Mouse (Mus musculus): Measurements from ENCODE around the gene Pou2f3. TPM values are rescaled to one million over a fixed set of nuclear protein-coding genes. Genes with fewer than 3 reads are reported as not detected.

The Pou2f3 gene
- polyA plus RNA-seq, 1 experiment from 2014 or later = not detected

DNA sequence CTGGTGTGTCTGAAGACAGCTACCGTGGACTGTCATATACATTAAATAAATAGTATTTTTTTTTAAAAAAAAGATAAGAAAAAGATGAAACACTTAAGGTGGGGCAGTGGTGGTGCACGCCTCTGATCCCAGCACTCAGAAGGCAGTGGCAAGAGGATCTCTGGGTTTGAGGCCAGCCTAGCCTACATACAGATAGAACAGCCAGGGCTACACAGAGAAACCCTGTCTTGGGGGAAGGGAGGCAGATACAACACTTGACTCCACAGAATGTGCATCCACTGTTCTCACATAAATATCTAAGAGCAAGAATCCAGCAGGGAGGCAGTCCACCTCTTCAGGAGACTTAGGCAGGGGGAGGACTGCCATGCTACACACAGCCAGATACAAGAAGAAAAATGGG, 107.2 kb downstream of the Pou2f3 start:
- 92% methylated on average over 2 of the region's 2 CpGs for WGBS
- no peak for DNase-seq (ENCODE audit: low spot score)
- Histone ChIP-seq H3K36me3 (peaks cover 2% of the 10 kb centered on the region; the same call in 1 of the 2 replicates), H3K4me3 (peak overlapping the region; percentile 80), H3K4me1 (peaks cover 43% of the 10 kb centered on the region), H3K27ac (replicated peaks) (0 out of 2 replicates have a peak overlapping the region, but pooled peaks have one; percentile 23), H3K27me3 (ENCODE audit: low read depth, poor library complexity, severe bottlenecking) (no peaks in the 10 kb centered on the region), H3K9me3 (replicated peaks) (no peaks in the 10 kb centered on the region)

DNA sequence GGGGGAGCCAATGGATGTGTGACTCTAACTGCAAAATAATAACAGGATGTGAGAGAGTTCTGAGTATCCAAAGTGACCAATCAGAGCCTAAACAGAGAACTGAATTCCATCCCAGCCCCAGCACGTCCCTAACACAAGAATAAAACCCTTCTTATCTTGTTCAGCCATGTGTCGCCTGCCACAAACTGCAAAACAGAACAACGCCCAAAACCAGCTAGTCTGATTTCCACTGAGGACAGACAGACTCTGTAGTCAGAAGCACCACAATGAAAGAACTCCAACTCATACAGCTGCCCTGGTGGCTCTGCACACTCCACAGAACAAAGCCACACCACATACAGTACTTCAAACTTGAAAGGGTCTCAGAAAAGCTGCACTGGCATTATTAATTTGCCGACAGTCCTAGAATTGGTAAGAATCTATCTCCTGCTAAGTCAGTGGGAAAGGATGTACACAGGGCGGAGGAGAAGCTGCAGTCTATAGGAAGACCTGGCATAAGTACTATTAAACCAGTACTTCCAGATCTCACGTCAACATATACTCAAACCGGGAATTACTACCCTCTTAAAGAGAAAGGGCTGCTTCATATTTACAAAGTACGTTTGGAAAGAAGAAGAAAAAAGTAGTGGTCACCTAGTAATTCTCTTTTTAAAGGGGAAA, 108.1 kb downstream of the Pou2f3 start:
- Histone ChIP-seq H3K36me3 (peaks cover 2% of the 10 kb centered on the region; the same call in 1 of the 2 replicates), H3K4me1 (peaks cover 43% of the 10 kb centered on the region), H3K4me3 (peak overlapping the region; percentile 20; the same call in 1 of the 2 replicates), H3K27ac (replicated peaks) (no peak overlapping the region), H3K9me3 (replicated peaks) (no peaks in the 10 kb centered on the region), H3K27me3 (ENCODE audit: low read depth, poor library complexity, severe bottlenecking) (no peaks in the 10 kb centered on the region)
- DNase-seq (ENCODE audit: low spot score) = no peak
- 86% methylated on average over 8 of the region's 8 CpGs for WGBS

DNA sequence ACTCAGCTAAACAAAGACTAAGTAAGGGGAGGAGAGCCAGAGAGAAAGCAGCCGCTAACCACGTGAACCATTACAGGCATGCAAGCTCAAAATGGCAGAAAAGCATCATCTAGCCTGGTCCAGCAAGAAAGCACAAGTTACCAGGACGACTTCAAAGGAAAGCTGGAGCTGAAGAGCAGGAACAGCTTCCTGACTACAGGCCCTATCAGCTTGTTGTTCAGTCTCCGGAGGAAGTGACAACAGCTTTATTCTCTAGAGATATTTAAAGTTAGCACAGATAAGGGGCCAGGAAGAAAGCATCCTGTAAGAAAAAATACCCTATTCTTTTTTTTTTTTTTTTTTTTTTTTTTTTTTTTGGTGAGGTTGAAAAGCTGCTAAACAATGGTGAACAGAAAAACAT, 111.2 kb downstream of the Pou2f3 start:
- Histone ChIP-seq H3K27me3 (ENCODE audit: low read depth, poor library complexity, severe bottlenecking) (no peaks in the 10 kb centered on the region), H3K36me3 (peaks cover 6% of the 10 kb centered on the region; the same call in 1 of the 2 replicates), H3K27ac (replicated peaks) (no peak overlapping the region), H3K4me1 (peaks cover 22% of the 10 kb centered on the region), H3K4me3 (no peak overlapping the region), H3K9me3 (replicated peaks) (no peaks in the 10 kb centered on the region)
- 76% methylated on average over 4 of the region's 4 CpGs for WGBS
- no peak for DNase-seq (ENCODE audit: low spot score)

DNA sequence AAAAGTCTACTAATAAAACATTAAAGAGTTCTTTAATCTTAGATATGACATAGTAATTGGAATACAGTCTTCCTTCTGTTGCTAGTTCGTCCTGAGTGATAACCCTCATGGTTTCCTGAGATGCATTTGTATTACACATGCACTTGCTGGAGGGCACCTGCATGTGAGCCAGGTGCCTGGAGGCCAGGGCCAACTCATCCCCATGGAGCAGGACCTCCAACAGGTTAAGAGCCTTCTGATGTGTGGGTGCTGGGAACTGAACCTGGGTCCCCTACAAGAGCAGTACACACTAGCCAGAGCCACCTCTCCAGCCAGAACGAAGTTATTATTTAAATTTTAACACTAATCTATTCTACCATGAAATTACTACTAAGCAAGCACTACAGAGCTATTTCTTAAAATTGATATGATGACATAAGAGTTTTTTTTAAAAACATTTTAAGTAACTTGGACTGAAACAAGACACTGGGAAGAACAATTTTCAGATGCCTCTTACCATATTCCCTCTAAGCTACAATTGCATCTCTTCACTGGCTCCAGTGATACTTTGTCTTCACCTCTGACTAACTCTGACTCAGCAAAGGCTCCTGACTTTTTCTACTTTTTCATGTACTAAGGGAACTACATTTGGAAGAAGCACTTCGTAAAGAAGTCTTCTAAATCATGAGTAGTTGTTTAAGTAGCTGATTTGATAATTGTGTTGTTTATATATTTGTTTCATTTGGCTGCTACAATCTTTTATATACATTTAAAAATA, 112.2 kb downstream of the Pou2f3 start:
- Histone ChIP-seq H3K27ac (replicated peaks) (no peak overlapping the region), H3K27me3 (ENCODE audit: low read depth, poor library complexity, severe bottlenecking) (no peaks in the 10 kb centered on the region), H3K4me1 (peaks cover 12% of the 10 kb centered on the region), H3K4me3 (no peak overlapping the region), H3K36me3 (peaks cover 8% of the 10 kb centered on the region; the same call in 1 of the 2 replicates), H3K9me3 (replicated peaks) (no peaks in the 10 kb centered on the region)
- DNase-seq (ENCODE audit: low spot score) = no peak
- WGBS = 95% methylated on average over 3 of the region's 3 CpGs

DNA sequence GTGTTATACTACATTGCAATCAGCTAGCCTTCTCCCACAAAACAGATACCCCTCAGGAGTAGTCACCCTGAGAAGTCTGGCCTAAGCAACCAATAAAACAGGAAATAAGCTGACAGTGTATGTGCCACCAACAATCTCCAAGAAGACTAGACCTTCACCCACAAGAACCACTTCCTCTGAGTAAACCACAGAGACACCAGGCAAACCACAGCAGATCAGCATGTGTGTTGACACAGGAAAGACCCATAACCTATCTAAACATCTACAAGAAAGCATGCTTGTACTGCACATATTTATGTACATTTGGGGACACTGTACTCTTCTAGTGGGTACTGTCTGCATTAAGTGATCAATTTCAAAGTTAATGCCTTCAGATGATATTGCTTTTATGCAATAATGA, 113.8 kb downstream of the Pou2f3 start:
- H3K4me1 ChIP-seq = no peaks in the 10 kb centered on the region
- no peaks in the 10 kb centered on the region for H3K27me3 ChIP-seq (ENCODE audit: low read depth, poor library complexity, severe bottlenecking)
- H3K9me3 ChIP-seq (replicated peaks) = no peaks in the 10 kb centered on the region
- DNase-seq (ENCODE audit: low spot score) = no peak
- H3K4me3 ChIP-seq = no peak overlapping the region
- H3K27ac ChIP-seq (replicated peaks) = no peak overlapping the region
- 0 out of 2 replicates have a peak, but pooled peaks cover 6% of the 10 kb centered on the region for H3K36me3 ChIP-seq

DNA sequence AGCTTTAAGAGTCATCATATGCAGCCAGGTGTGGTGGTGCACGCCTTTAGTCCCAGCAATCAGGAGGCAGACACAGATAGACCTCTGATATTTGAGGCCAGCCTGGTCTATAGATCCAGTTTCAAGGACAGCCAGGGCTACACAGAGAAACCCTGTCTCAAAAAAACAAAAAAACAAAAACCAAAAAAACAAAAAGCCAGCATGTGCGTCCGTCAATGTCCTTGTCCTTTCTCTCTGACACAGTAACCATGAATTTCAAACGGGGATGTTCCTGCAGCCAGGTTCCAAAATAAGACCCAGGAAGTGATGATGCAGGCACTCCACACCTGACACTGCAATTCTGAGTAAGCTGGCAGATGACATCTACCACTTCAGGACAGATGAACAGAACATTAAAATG, 115.3 kb downstream of the Pou2f3 start:
- Histone ChIP-seq H3K27ac (replicated peaks) (no peak overlapping the region), H3K9me3 (replicated peaks) (no peaks in the 10 kb centered on the region), H3K4me1 (no peaks in the 10 kb centered on the region), H3K36me3 (0 out of 2 replicates have a peak, but pooled peaks cover 6% of the 10 kb centered on the region), H3K27me3 (ENCODE audit: low read depth, poor library complexity, severe bottlenecking) (no peaks in the 10 kb centered on the region), H3K4me3 (no peak overlapping the region)
- DNase-seq (ENCODE audit: low spot score) = no peak
- WGBS = 88% methylated on average over 4 of the region's 4 CpGs

DNA sequence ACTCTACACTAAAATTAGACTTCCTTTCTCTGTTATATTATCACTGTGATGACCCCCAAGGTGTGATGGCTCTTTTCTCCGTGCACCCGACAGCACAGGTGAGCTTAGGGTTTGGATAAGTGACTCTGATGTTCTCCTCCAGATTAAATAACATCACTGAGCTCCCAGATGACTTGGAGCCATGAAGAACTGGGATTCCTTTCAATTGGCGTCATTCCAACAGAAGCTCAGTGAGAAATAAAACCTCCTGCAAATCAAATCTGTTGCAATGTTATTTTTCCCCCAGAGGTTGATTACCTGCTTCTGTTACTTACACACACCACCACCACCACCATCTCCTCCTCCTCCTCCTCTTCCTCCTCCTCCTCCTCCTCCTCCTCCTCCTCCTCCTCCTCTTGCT, 116.4 kb downstream of the Pou2f3 start:
- H3K27ac ChIP-seq (replicated peaks) = no peak overlapping the region
- DNase-seq (ENCODE audit: low spot score) = no peak
- 90% methylated on average over 3 of the region's 3 CpGs for WGBS
- no peaks in the 10 kb centered on the region for H3K9me3 ChIP-seq (replicated peaks)
- H3K36me3 ChIP-seq = 0 out of 2 replicates have a peak, but pooled peaks cover 6% of the 10 kb centered on the region
- no peak overlapping the region for H3K4me3 ChIP-seq
- no peaks in the 10 kb centered on the region for H3K27me3 ChIP-seq (ENCODE audit: low read depth, poor library complexity, severe bottlenecking)
- no peaks in the 10 kb centered on the region for H3K4me1 ChIP-seq

DNA sequence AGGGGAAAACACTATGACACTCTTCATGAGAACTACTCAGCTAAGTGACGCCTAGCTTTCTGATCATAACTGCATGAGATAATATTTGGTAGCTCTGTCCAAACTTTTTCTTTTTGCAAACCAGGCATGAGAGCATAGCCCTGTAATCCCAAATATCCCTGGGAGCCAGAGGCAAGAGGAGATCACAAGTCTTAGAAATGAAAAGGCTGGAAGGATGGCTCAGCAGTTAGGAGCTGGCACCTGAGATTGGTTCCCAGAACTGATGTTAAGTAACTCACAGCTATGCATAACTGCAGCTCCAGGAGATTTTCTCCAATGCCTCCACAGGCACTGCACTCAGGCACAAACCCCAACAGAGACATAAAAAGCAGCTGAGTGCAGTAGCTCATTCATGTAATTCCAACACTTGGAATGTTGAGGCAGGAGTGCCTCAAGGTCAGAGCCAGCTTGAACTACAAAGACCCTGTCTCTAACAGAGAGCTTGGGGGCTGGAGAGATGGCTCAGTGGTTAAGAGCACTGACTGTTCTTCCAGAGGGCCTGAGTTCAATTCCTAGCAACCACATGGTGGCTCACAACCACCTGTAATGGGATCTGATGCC, 124.4 kb downstream of the Pou2f3 start:
- WGBS = 92% methylated on average over 1 of the region's 1 CpGs
- no peaks in the 10 kb centered on the region for H3K27me3 ChIP-seq (ENCODE audit: low read depth, poor library complexity, severe bottlenecking)
- no peak for DNase-seq (ENCODE audit: low spot score)
- H3K4me3 ChIP-seq = no peak overlapping the region
- no peaks in the 10 kb centered on the region for H3K9me3 ChIP-seq (replicated peaks)
- peaks cover 15% of the 10 kb centered on the region for H3K4me1 ChIP-seq
- no peak overlapping the region for H3K27ac ChIP-seq (replicated peaks)
- no peaks in the 10 kb centered on the region for H3K36me3 ChIP-seq

DNA sequence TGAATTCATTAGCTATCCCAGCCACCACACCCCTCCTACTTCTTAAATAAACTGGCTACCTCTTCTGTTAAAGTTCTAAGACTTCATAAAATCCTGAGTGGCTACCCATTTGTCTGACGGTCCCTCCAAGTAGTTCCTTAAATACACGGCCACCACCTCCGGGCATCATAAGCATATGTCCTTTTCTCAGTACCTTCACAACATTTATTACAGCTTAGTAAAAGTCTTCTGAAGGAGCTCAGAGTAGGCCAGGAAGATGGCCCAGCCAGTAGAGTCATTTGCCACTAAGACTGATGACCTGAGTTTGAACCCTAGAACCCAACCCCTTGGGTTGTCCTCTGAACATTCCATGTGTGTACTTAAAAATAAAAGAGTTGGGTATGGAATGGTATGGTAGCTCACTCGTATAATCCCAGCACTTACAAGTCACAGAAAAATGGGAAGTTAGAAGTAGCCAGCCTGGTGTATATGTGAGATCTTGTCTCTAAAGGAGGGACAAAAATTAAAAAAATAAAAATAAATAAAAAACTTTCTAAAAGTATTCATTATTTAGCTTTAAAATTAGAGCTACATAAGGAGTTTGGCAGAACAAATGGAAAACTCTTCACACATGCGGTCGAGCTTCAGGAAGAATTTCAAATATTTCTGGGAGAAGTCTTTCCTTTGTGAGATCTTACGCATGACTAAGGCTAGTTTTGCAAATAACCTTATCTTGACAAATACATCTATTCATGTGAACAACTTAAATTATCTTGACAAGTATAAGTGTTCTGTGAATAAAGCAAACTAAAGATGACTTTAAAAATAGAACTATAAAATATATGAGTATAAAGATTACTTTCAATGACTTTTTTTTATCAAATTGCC, 125.4 kb downstream of the Pou2f3 start:
- H3K4me1 ChIP-seq = peaks cover 15% of the 10 kb centered on the region
- H3K36me3 ChIP-seq = no peaks in the 10 kb centered on the region
- WGBS = 88% methylated on average over 7 of the region's 7 CpGs
- no peak for DNase-seq (ENCODE audit: low spot score)
- H3K4me3 ChIP-seq = no peak overlapping the region
- no peaks in the 10 kb centered on the region for H3K27me3 ChIP-seq (ENCODE audit: low read depth, poor library complexity, severe bottlenecking)
- H3K27ac ChIP-seq (replicated peaks) = no peak overlapping the region
- no peaks in the 10 kb centered on the region for H3K9me3 ChIP-seq (replicated peaks)

DNA sequence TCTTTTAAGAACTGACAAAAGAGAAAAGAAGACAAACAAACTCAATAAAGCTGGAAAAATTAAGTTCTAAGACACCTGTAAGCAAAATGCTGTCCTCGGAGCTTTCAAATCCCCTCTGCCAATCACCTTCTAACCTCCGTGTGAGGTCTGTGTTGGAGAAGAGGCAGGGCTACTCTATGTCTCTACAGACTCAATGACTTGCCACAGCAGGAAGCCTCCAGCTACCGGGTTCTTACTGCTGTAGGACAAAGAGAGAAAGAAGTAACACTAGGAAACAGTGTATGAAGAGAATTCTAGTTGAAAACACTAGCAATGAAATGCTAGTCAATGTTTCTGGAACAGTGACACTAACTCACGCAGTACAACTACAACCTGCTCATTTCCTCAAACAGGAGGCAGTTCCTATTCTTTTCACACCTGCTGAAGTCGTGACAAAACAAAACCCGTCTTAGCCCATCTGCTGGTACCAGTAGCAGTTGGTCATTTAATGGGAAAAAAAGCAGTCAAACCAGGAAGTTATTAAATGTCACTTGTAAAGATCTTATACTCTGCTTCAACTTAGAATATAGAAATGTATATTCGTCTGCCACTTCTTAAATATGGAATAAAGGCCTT, 126.6 kb downstream of the Pou2f3 start:
- 33% methylated on average over 7 of the region's 7 CpGs for WGBS
- peaks cover 15% of the 10 kb centered on the region for H3K4me1 ChIP-seq
- H3K36me3 ChIP-seq = no peaks in the 10 kb centered on the region
- DNase-seq (ENCODE audit: low spot score) = no peak
- H3K9me3 ChIP-seq (replicated peaks) = no peaks in the 10 kb centered on the region
- H3K27me3 ChIP-seq (ENCODE audit: low read depth, poor library complexity, severe bottlenecking) = no peaks in the 10 kb centered on the region
- no peak overlapping the region for H3K4me3 ChIP-seq
- no peak overlapping the region for H3K27ac ChIP-seq (replicated peaks)

DNA sequence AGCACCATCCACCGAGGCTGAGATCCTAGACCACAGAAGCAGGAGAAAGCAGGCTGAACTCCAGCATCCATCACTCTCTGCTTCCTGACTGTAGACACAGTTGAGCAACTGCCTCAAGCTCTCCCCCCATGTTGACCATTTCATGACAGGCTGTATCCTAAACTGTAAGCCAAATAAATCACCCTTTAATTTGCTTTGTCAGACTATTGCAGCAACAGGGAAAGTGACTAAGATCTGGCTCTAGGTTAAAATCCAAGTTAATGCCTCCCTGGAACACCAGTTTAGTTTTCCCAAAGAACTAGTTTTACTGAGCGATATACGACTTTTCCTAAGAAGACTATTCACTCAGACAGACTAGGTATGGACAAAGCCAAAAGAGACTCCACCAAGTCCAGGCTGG, 131.5 kb downstream of the Pou2f3 start:
- Histone ChIP-seq H3K9me3 (replicated peaks) (no peaks in the 10 kb centered on the region), H3K27ac (replicated peaks) (no peak overlapping the region), H3K27me3 (ENCODE audit: low read depth, poor library complexity, severe bottlenecking) (no peaks in the 10 kb centered on the region), H3K4me1 (peaks cover 5% of the 10 kb centered on the region), H3K36me3 (no peaks in the 10 kb centered on the region), H3K4me3 (no peak overlapping the region)
- 95% methylated on average over 3 of the region's 3 CpGs for WGBS
- no peak for DNase-seq (ENCODE audit: low spot score)

DNA sequence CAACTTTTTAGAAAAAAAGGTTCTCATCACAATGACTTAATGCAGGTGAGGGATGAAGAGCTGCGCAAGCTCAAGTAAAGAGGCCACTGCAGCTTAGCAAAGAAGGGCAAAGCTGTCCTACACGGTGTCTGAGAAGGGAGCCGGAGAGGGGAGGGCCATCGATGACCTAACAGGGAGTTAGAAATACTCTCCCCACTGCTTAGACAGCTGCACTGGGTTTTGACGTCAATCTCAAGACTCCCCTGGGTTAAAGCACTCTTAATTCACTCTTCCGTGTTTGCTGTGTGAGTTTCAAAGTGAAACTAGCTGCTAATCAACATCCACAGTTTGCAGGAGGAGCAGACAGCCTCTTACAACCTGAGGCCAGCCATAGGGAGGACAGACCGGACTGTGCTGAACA, 134.0 kb downstream of the Pou2f3 start:
- 77% methylated on average over 7 of the region's 7 CpGs for WGBS
- no peaks in the 10 kb centered on the region for H3K36me3 ChIP-seq
- no peaks in the 10 kb centered on the region for H3K9me3 ChIP-seq (replicated peaks)
- H3K4me1 ChIP-seq = peaks cover 9% of the 10 kb centered on the region
- DNase-seq (ENCODE audit: low spot score) = no peak
- H3K27ac ChIP-seq (replicated peaks) = no peak overlapping the region
- no peak overlapping the region for H3K4me3 ChIP-seq
- no peaks in the 10 kb centered on the region for H3K27me3 ChIP-seq (ENCODE audit: low read depth, poor library complexity, severe bottlenecking)
